Mouse (Mus musculus) megakaryocyte, embryonic 14.5 days (primary cell): ENCODE results near the gene Obsl1.

Experiments
- FLI1 ChIP-seq: IDR thresholded peaks from 2 replicates; pipeline ENCODE4 v1.6.1; 2012; ENCODE audit warnings: low read length, inconsistent platforms, mixed read lengths
- GATA1 ChIP-seq: IDR thresholded peaks from 3 replicates; pipeline ENCODE4 v1.6.1; 2012; ENCODE audit warnings: mixed read lengths, low read length, inconsistent platforms, borderline replicate concordance

- no peak for TF ChIP-seq GATA1
- TF ChIP-seq FLI1 = no peak
These were observed at the start of gene Obsl1 for GRCm38 (mm10) chr1:75505956-75506831.
